Mouse (Mus musculus): Measurements from ENCODE around the gene 4930507D05Rik.
"Not testable (repeated sequence)": the region's sequence is repeated elsewhere in the genome, so short reads cannot be mapped to it uniquely, and the experiment has no call there.

4930507D05Rik gene

DNA sequence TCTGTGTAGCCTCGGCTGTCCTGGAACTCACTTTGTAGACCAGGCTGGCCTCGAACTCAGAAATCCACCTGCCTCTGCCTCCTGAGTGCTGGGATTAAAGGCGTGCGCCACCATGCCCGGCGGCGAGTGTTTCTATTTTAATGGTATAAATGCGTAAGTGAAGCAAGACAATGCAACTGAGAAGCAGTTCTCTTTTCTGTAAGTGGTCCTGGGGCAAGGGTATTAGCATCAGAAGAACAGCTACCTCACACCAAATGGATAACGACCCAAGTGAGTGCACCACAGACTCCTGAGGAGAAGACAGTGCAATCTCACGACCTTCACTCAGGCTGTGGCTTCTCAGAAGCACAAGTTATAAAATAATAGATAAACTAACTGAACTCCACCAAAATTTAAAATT, 25.7 kb downstream of the 4930507D05Rik start:
- intact Hi-C loops (cut with DNase I) = no loop called here

GRCm38 (mm10) chr10:62476980-62477379, 27.7 kb downstream of the 4930507D05Rik start:
- intact Hi-C loops (cut with DNase I) = no loop called here

- intact Hi-C loops (cut with DNase I) = no loop called here
Observed at GRCm38 (mm10) chr10:62481108-62481852, 32.0 kb downstream of the 4930507D05Rik start.

GRCm38 (mm10) chr10:62485878-62486582, 36.7 kb downstream of the 4930507D05Rik start:
- intact Hi-C loops (cut with DNase I) = no loop called here

- intact Hi-C loops (cut with DNase I) = loop anchor here (1.0 kb wide), 1 partner anchor 38 kb away; the partner anchor contains the start of genes 4930507D05Rik and Supv3l1
Observed at GRCm38 (mm10) chr10:62486618-62487415, 37.5 kb downstream of the 4930507D05Rik start, which contains the start of gene Vps26a. Gene Vps26a, minus strand, starts transcription at chr10:62486805.

DNA sequence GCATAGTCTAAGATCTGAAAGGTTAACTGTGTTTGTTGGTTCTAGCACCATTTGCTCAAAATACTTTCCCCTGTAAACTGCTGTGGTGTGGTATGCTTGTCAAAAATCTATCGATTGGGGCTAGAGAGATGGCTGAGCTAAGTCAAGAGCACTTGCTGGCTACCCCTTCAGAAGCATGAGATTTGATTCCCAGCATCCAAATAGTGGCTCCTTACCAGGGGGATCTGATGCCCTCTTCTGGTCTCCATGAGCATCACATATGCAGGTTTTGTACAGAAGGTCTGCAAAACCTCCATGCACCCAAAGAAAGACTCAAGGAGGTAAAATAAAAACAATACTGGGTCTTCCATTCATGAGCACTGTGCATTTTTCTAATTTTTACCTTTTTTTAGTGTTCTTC, 39.0 kb downstream of the 4930507D05Rik start:
- intact Hi-C loops (cut with DNase I) = no loop called here

GRCm38 (mm10) chr10:62491681-62492080, 42.4 kb downstream of the 4930507D05Rik start:
- intact Hi-C loops (cut with DNase I) = not testable (repeated sequence)

GRCm38 (mm10) chr10:62500088-62500915, 51.0 kb downstream of the 4930507D05Rik start:
- intact Hi-C loops (cut with DNase I) = loop anchor here (2.0 kb wide), 1 partner anchor 48 kb away; no protein-coding TSS in a partner anchor
